Mouse (Mus musculus) lung, adult 2 months (tissue): ENCODE results near the gene Trak1.

Experiments
- CTCF ChIP-seq: fragments of 200-500 bp; IDR thresholded peaks from 2 replicates; pipeline ENCODE4 v1.5.1; 2011; ENCODE audit warnings: mild to moderate bottlenecking, low read length, control low read depth; ENCODE audit not compliant: insufficient read depth
- POLR2A ChIP-seq: fragments of 200-500 bp; IDR thresholded peaks from 2 replicates; pipeline ENCODE4 v1.6.1; 2011; ENCODE audit warnings: low read depth, mild to moderate bottlenecking, control low read depth, low read length, borderline replicate concordance; ENCODE audit errors: extremely low read depth

GRCm38 (mm10) chr9:121446431-121446831 is 149.1 kb downstream of the Trak1 start:
- TF ChIP-seq POLR2A (no peak), CTCF (no peak)
